Mouse (Mus musculus) liver, embryonic 14.5 days (tissue): ENCODE measurements around the gene Pex14.

Source experiments
- CTCF ChIP-seq: IDR thresholded peaks from 2 replicates; pipeline ENCODE4 v1.5.1; 2016; ENCODE audit warnings: antibody characterized with exemption, low read depth, control low read depth
- EP300 ChIP-seq: IDR thresholded peaks from 2 replicates; pipeline ENCODE4 v1.6.1; 2016; ENCODE audit warnings: antibody characterized with exemption, low read depth

DNA sequence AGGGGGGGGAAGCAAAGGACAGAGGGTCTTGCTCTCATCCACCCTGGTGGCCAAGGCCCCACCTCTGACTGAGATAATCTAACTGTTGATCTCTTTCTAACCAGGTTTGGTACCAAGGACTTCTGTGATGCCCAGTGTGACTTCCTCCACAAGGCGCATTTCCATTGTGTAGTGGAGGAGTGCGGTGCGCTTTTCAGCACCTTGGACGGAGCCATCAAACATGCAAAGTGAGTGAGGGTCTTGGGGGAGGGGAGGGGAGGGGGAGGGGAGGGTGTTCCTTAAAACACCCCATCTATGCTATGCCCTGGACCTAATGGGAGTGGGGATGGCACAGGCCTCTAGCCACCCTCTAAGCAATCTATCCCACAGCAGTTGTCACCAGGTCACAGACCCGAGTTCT, 156.6 kb downstream of the Pex14 start:
- TF ChIP-seq CTCF = no peak
- no peak for TF ChIP-seq EP300
